Mouse (Mus musculus) kidney, adult 18-20 months (tissue): Measurements from ENCODE around the gene Prss54.
A peak's percentile ranks its signal among the peaks of the same experiment; 100 is the strongest.

Source experiments
- DNase-seq: peaks from one replicate; pipeline ENCODE4 v3.0.0; 2021

Prss54 gene

DNA sequence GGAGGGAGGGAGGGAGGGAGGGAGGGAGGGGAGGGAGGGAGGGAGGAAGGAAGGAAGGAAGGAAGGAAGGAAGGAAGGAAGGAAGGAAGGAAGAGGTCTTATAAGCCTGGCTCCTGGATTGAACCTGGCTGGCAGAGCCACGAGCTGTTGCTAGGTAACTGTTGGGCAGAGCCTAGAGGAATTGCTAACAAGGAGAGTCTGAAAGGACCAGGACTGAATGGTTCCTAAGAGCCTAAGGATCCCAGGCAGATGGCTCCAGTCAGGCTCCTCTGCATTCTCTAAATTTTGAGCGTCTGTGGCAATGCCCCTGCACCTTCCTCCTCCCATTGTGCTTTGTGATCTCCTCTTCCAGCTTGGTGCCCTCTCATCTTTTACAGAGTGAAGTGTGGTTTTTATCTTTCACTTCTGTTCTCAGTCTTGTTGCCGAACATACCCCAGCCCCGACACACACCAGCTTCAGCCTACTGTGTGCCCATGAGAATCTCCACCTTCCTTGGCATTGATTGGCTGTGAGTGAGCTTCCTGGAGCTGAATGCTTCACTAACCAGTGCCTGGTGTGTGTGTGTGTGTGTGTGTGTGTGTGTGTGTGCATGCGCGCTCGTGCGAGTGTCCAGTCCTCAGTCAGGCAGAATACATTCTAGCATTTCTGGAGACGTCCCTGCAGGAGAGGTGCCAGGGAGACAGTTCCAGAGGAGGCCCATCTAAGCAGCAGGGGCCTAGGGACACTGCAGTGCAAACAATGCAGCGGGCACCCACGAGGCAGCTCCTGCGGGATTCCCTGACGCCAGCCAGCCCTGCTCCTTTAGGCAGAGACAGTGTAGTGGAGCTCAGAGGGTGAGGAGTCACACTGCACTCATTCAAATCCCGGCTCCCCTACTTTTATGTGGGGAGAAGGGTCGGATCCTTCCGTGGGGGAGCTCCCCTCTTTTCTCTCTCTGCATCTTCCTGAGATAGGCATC is 26.0 kb downstream of the Prss54 start:
- DNase-seq, result no peak

DNA sequence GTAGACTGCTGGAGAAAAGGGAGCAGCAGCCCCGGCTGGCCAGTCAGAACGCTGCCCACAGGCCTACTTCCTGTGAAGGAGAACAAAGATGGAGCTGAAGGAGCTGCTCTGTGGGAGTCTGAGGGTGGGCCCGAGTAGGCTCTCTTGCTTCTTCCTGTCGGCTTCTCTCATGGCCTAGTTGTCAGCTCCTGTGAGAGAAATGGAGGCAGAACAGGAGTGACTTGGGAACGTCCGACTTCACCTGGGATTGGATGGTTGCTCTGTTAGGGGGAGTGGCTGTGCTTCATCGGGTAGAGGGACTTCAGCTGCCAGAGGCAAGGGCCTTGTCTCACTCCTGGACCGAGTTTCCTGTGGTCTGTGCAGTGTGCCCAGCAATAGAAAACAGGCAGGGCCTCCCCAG is 28.2 kb downstream of the Prss54 start:
- no peak for DNase-seq

DNA sequence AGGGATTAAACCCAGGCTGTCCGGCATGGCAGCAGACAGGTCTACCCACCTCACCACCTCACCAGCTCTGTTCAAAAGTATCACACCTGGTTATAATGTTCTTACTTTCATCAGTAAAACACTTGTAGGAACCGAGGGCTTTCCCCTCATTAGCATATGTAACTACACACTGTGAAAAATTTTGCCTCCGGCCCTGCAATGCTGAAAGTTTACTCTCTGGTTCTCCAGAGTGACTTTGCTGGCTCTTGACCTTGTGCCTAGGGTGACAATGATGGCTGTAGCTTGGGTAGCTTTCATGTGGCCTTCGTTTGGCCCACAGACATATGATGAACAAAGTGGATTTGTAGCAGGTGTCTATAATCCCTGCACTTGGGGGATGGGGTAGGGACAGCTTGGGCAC is 29.2 kb downstream of the Prss54 start:
- DNase-seq, result peak; percentile 38

DNA sequence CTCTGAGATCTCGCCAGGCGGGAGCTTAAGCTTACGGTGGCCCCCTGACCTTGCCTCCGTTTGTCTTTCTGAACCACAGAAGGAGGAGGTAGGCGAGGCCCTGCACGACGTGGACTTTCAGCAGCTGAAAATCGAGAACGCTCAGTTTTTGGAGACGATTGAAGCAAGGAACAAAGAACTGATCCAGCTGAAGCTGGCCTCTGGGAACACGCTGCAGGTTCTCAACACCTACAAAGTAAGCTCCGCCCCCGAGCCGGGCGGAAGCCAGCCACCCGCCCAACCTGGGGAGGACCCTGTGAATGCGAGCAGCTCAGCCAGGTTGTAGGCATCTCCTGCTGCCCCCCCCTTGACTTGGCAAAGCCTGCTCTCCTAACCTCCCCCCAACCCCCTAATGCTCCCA is 30.3 kb downstream of the Prss54 start:
- DNase-seq, result peak; percentile 18

DNA sequence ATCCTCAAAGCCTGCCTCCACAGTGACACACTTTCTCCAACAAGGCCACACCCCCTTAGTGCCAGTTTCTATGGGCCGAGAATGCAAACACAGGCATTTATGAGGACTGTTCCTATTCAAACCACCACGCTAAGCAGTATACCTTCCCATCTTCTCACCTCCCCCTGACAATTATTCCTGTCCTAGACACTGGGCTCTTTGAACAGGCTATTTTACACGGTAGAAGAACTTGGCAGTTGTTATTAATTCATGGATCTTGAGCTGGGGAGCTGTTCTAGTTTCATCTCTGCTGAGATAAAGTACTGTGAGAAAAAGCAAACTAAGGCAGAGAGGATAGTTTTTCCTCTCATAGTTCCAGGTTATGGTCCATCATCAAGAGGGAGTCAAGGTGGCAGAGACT is 33.1 kb downstream of the Prss54 start:
- no peak for DNase-seq

DNA sequence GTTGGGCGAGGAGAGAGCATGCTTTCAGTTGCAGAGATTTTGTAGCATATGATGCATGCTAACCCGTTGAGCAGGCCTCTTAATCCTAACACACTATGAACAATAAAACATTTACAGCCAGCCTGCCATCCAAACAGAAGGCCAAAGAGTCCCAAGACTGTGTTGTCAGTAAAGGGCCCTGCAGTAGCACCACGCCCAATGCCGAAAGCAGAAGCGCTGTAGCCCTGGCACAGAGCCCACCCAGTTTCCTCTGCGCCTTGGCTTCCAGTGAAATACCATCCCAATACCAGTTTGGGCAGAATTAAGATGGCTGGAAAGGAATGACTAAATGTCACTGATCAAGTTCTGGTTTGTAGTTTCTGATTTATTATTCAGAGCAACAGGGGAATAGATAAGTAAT is 33.9 kb downstream of the Prss54 start:
- DNase-seq, result no peak

DNA sequence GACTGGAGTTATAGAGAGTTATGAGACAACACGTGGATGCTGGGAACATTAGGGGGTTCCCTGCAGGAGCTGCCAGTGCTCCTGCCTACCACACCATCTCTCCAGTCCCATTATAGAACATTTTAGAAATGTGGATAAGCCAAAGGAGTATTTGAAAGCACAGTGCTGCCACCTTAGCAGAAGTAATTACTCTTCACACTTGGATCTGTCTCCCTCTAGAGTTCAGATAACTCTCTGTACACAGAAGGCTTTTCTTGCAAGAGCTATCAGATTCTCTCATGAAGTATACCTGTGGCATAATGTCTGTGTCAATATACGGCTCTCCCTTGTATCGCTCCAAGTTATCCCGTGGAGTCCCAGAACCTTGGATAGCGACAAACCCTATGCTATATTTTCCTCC is 36.7 kb downstream of the Prss54 start:
- no peak for DNase-seq

DNA sequence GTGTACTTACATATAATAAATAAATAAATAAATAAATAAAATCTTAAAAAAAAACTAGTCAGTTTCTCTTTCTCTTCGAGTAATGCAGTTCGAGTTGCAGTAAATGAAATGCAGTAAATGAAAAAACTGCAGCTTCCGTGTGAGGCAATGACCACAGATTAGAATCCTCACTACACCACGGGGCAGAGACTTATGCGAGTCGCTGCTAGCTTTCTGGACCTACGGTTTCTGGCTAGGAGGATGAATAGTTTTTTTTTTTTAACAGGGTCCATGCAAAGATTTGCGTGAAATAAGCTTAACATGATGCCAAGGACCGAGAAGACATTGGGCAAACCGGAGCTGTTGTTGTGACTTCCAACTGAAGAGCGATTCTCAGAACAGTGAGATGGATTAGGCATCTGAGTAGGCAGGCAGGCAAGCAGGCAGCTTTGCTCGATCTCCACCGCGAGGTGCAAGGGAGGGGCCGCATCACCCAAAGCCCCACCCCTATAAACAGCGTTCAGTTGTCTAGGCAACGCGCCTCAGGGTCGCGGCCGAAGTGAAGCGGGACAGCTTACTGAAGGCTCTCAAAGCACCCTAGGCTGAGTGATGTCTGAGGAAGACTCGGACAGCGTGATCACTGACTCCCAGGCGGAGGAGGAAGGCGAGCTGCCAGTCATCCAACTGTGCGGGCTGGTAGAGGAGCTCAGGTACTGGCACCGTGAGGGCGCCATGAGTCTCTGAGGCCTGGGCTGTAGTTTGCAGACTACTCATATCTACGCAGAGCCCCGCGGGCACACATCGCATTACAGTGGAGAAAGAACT is 42.4 kb downstream of the Prss54 start, which contains the start of gene Ccdc113:
TSS of gene Ccdc113 (plus strand) at position 502 of the 804 bp plus-strand sequence.
- peak; percentile 45 for DNase-seq

DNA sequence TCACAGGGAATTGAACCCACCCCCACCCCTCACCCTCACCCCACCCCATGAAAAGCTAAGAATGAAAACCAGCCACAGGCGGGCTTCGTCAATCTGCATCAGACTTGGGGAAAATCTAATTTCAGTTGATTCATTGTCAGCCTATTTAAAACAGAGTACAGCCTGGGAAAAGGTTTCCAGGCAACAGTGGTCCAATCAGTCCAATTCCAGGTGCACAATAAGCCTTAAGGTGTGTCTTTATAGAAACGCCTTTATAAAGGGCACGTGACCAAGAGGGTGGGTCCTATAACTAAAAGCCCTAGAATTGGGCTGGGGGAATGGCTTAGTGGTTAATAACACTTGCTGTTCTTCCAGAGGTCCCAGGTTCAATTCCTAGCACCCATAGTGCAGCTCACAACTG is 43.9 kb downstream of the Prss54 start:
- DNase-seq, result no peak

DNA sequence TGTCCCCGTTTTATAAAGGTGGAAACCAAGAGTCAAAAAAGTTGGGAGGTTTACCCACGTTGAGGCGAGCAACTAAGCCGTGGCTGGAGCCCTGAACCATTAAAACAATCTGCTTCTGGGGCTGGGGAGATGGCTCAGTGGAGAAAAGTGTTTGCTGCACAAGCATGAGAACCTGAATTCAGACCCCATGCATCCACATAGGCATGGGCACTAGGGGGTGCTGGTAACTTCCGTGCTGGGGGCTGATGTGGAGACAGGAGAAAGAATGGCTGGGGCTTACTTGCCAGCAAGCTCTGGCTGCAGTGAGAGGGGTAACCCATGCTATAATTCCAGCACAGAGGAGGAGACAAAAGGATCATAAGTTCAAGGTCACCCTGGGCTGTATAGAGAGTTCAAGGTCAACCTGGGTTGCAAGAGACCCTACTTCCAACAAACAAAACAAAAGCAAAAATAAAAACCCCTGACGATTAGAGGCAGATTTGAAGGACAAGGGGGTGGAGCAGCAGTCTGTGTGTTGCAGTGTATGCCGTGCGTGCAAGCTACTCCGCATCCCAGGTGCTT is 47.3 kb downstream of the Prss54 start:
- no peak for DNase-seq

DNA sequence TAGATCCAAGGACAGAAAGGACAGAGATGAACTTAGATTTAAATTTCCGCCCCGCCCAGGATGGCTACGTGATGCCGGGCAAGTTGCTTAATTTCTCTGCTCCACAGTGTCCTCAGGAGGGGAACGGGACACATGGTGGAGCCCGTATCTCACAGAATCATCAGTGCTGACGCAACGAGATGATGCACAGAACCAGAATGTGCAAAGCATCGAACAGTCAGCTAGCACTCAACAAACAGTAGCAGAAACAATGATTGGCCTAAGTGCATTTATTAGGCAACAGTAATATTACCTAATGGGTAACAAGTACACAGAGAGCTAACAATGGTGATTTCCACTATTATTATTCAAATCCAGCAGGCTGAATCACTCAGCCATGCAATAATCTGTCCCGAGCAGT is 47.9 kb downstream of the Prss54 start:
- no peak for DNase-seq

DNA sequence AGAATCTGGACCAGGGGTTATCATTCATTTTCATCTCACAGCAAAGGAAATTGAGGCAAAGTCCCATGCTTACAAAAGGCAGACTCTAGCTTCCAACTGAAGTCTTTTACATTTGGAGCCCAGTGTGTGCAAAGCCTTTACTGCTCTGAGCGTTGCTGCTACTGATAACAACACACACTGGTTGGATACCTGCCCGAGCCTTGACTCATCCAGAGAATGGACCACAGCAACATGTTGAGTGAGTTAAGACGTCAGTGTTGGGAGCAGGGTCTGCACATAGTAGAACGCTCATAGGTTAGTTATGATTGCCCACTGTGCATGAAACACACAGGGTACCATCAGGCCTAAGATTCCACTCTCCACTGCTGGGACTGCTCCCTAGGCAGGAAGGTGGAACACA is 52.1 kb downstream of the Prss54 start:
- no peak for DNase-seq

DNA sequence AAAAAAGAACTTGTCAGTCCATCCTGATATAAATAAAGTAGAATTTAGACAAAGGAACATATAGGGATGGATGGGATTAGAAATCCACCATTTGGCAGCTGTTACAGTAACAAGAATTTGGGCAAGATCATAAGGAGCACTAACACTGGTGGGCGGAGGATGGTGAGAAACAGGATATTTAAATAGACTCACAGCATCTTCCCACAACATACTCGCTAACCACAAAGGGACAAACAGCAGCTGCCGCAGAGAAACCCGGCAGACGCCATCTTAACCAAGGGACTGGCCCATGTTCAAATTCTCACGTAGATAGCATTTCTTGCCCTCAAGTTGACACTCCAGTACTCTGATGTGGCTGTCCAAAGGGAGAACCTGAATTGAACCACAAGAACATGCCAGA is 59.2 kb downstream of the Prss54 start:
- no peak for DNase-seq

DNA sequence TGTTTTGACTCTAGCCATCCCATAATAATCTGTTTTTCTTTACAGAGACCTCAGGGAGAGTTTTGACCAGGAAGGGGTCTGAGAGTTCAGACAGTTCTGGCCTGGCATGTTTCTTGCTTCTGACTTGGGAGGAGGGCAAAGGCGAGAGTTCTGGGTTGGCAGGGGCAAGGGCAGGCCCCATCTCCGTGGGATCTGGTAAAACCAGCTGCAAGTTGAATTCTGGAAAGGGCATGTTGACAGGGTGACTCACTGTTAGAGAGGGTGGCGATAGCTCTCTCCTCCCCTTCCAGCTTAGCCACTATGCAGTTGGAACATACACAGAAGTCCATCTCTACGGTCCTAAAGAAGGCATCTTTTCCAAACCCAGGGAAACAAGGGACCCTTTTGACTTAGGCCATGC is 62.9 kb downstream of the Prss54 start:
- DNase-seq, result no peak

DNA sequence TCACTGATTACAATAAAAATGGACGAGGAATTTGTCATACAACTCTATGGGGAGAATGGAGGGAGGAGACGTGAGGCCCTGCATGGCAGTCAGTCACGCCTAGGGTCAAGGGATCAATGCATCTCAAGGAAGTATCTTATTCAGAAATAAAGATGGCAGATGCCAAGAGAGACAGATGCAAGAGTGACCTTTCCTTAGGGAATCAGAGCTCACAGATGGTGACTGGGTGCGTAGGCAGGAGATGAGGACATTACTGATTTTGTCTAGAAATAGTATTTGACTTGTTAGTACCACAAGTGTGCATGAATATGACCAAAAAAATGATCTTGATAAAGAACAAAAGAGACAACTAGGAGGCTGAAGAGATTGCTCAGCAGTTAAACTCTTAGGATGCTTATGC is 63.9 kb downstream of the Prss54 start:
- DNase-seq, result no peak
